Mouse (Mus musculus) frontal cortex, postnatal 14 days (tissue): ENCODE results near the gene Slc39a1.

Source experiments
- DNase-seq, 2 experiments: peaks; one replicate each; pipeline ENCODE4 v3.0.0; 2022; ENCODE audit warnings: low spot score in 2 of 2

The Slc39a1 gene

GRCm38 (mm10) chr3:90247960-90248745 lies at the start of gene Slc39a1:
Slc39a1 (plus strand) TSS chr3:90248172.
- peak; percentile 89 to 91 for DNase-seq

GRCm38 (mm10) chr3:90202884-90203283 lies 45.1 kb upstream of the Slc39a1 start:
- DNase-seq = no peak

- DNase-seq = no peak
Measured at GRCm38 (mm10) chr3:90203619-90204018, 44.4 kb upstream of the Slc39a1 start.

GRCm38 (mm10) chr3:90204582-90204981 lies 43.4 kb upstream of the Slc39a1 start:
- DNase-seq = no peak

GRCm38 (mm10) chr3:90208662-90209061 lies 39.3 kb upstream of the Slc39a1 start:
- no peak for DNase-seq

- no peak for DNase-seq
Measured at GRCm38 (mm10) chr3:90209908-90210566, 37.9 kb upstream of the Slc39a1 start.

- DNase-seq = no peak
Measured at GRCm38 (mm10) chr3:90211475-90212398, 36.2 kb upstream of the Slc39a1 start.

- DNase-seq = no peak
Measured at GRCm38 (mm10) chr3:90212723-90213122, 35.2 kb upstream of the Slc39a1 start.

- DNase-seq = peak; percentile 87 to 89
Measured at GRCm38 (mm10) chr3:90213377-90213866, 34.5 kb upstream of the Slc39a1 start, which contains the start of the genes Rps27 and Rab13. Rps27 (minus strand) TSS chr3:90213651. Rab13 (plus strand) TSS chr3:90213695.

GRCm38 (mm10) chr3:90213956-90214684 lies 33.9 kb upstream of the Slc39a1 start:
- DNase-seq = peak in 1 of 2 experiments; percentile 20

- DNase-seq = no peak
Measured at GRCm38 (mm10) chr3:90215825-90216380, 32.1 kb upstream of the Slc39a1 start.

- DNase-seq = peak in 1 of 2 experiments; percentile 30
Measured at GRCm38 (mm10) chr3:90220088-90220487, 27.9 kb upstream of the Slc39a1 start.

- peak in 1 of 2 experiments; percentile 25 for DNase-seq
Measured at GRCm38 (mm10) chr3:90220531-90220951, 27.4 kb upstream of the Slc39a1 start.

- DNase-seq = no peak
Measured at GRCm38 (mm10) chr3:90221123-90221522, 26.8 kb upstream of the Slc39a1 start.

- DNase-seq = no peak
Measured at GRCm38 (mm10) chr3:90222455-90222854, 25.5 kb upstream of the Slc39a1 start.

- no peak for DNase-seq
Measured at GRCm38 (mm10) chr3:90222941-90223340, 25.0 kb upstream of the Slc39a1 start.

GRCm38 (mm10) chr3:90224331-90224730 lies 23.6 kb upstream of the Slc39a1 start:
- DNase-seq = no peak

GRCm38 (mm10) chr3:90231075-90231474 lies 16.9 kb upstream of the Slc39a1 start:
- no peak for DNase-seq

- peak; percentile 91 to 93 for DNase-seq
Measured at GRCm38 (mm10) chr3:90231507-90232333, 16.3 kb upstream of the Slc39a1 start, which contains the start of gene Jtb. Jtb (plus strand) TSS chr3:90231597.

- no peak for DNase-seq
Measured at GRCm38 (mm10) chr3:90241251-90241650, 6.7 kb upstream of the Slc39a1 start.
